Comparison of ENCODE assay signal across 15 mouse cellular contexts in the genomic region with DNA sequence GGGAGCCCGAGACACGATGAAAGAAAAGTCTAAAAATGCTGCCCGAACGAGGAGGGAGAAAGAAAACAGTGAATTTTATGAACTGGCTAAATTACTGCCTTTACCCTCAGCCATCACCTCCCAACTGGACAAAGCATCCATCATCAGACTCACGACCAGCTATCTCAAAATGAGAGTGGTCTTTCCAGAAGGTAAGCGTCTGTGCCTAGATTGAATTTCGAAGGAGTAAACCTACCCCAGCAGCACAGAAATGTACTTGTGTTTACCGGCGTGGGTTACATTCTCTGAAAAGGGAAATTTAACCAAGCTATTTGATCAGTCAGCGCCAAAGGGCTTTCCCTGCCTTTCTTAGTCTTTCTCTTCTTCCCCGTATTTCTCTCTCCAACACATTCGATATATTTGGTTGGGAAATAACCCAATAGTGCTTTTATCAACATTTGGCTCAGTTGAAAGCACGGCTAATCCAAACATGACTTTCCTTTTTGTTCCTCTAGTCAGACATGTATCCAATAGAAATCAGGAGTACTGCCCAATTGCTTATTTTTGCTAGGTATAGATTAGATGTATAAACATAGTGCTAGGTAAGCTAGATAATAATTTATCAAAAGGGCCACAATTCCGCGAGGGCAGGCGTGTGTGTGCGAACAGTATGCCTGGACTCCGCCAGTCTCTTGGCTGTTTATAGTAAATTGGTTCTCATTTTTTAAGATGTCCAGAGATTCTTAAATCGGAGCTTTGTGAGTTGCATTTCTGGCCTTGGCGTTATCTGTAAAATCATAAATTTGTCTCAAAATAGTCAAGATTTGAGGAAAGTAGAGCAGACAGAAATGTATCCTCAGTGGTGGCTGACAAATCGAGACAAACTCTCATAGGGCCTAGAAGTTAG. TPM values are rescaled to one million over a fixed set of nuclear protein-coding genes. Genes with fewer than 3 reads are reported as not detected.
DNase-seq lines count a peak whose midpoint lies in the region; ATAC-seq and TF ChIP-seq lines count a peak whose summit lies in the region.
"Had no signal": no experiment of that assay in that cellular context is flagged by ENCODE, and none has a peak within 500 bp of the region (broad histone marks: within the 10 kb centered on the region; RNA-seq: fewer than 3 reads in every experiment).

No protein-coding gene starts in this region.

- no peak for TF ChIP-seq EP300 in liver, postnatal 0 days (IDR thresholded peaks at IDR 0.05; ENCODE audit: low read depth)

- ATAC-seq in liver, postnatal 0 days, result no peak
- no peak for ATAC-seq in liver, embryonic 12.5 days
- no peak for ATAC-seq in forebrain, postnatal 0 days
- ATAC-seq in neural tube, embryonic 11.5 days (ENCODE audit: insufficient read depth, low FRiP score, low TSS enrichment), result no peak

- H3K36me3 ChIP-seq in liver, postnatal 0 days (replicated peaks; ENCODE audit: insufficient read depth, low read length), result no peaks in the 10 kb centered on the region
- H3K36me3 ChIP-seq in liver, embryonic 12.5 days, result no peaks in the 10 kb centered on the region
- H3K36me3 ChIP-seq in forebrain, postnatal 0 days (ENCODE audit: insufficient read depth), result no peaks in the 10 kb centered on the region
- no peaks in the 10 kb centered on the region for H3K36me3 ChIP-seq in neural tube, embryonic 11.5 days (ENCODE audit: control insufficient read depth, insufficient read depth, low read length)
- H3K36me3 ChIP-seq: G1E had no signal

- WGBS in liver, postnatal 0 days (ENCODE audit: insufficient replicate concordance), result 7% methylated on average over 21 of the region's 21 CpGs
- 7% methylated on average over 21 of the region's 21 CpGs for WGBS in liver, embryonic 12.5 days (ENCODE audit: insufficient replicate concordance)
- WGBS in forebrain, postnatal 0 days, result 5% methylated on average over 21 of the region's 21 CpGs
- WGBS in neural tube, embryonic 11.5 days, result 2% methylated on average over 21 of the region's 21 CpGs

- no peak for TF ChIP-seq CTCF in liver, postnatal 0 days (IDR thresholded peaks at IDR 0.05; ENCODE audit: low read depth)
- TF ChIP-seq CTCF in forebrain, postnatal 0 days (IDR thresholded peaks at IDR 0.05; ENCODE audit: low read depth), result no peak

- H3K4me3 ChIP-seq in liver, postnatal 0 days (ENCODE audit: low read depth, low read length), result no peak overlapping the region
- H3K4me3 ChIP-seq in liver, embryonic 12.5 days, result no peak overlapping the region
- H3K4me3 ChIP-seq in forebrain, postnatal 0 days (ENCODE audit: low read depth, low read length), result no peak overlapping the region
- H3K4me3 ChIP-seq in neural tube, embryonic 11.5 days (ENCODE audit: low read depth, low read length), result peak overlapping the region; percentile 40; the same call in 1 of the 2 replicates

- peaks cover 93% of the 10 kb centered on the region for H3K27me3 ChIP-seq in liver, postnatal 0 days (ENCODE audit: insufficient read depth, low read length)
- peaks cover 94% of the 10 kb centered on the region for H3K27me3 ChIP-seq in liver, embryonic 12.5 days (replicated peaks)
- peaks cover 62% of the 10 kb centered on the region for H3K27me3 ChIP-seq in forebrain, postnatal 0 days (ENCODE audit: insufficient read depth, low read length)
- H3K27me3 ChIP-seq in neural tube, embryonic 11.5 days (ENCODE audit: control insufficient read depth, insufficient read depth, low read length), result peaks cover 89% of the 10 kb centered on the region

- peak; percentile 13 for DNase-seq in liver, postnatal 0 days
- DNase-seq in embryo, embryonic 9.5 days (ENCODE audit: extremely low spot score), result peak; percentile 39
- DNase-seq in forebrain, postnatal 0 days, result peak; percentile 71
- DNase-seq in neural tube, embryonic 11.5 days (ENCODE audit: low spot score), result peak; percentile 30
- DNase-seq in adrenal gland, adult 8-10 months, result no peak
- DNase-seq in urinary bladder, postnatal 4 days (ENCODE audit: low spot score in 2 of 2), result no peak
- DNase-seq: adrenal gland, postnatal 14 days; heart, postnatal 4 days; thymus, postnatal 25 days had no signal

- no peaks in the 10 kb centered on the region for H3K9me3 ChIP-seq in liver, postnatal 0 days (ENCODE audit: low read length)
- no peaks in the 10 kb centered on the region for H3K9me3 ChIP-seq in liver, embryonic 12.5 days (replicated peaks)
- no peaks in the 10 kb centered on the region for H3K9me3 ChIP-seq in forebrain, postnatal 0 days (ENCODE audit: low read length)
- H3K9me3 ChIP-seq in neural tube, embryonic 11.5 days (ENCODE audit: control insufficient read depth, low read length), result no peaks in the 10 kb centered on the region
- H3K9me3 ChIP-seq: G1E had no signal

- no peak overlapping the region for H3K9ac ChIP-seq in liver, postnatal 0 days (replicated peaks)
- no peak overlapping the region for H3K9ac ChIP-seq in liver, embryonic 12.5 days
- no peak overlapping the region for H3K9ac ChIP-seq in forebrain, postnatal 0 days
- no peak overlapping the region for H3K9ac ChIP-seq in neural tube, embryonic 11.5 days (ENCODE audit: low read length)

- H3K4me2 ChIP-seq in liver, postnatal 0 days (ENCODE audit: low read depth, low read length), result no peak overlapping the region
- H3K4me2 ChIP-seq in liver, embryonic 12.5 days, result no peak overlapping the region
- no peak overlapping the region for H3K4me2 ChIP-seq in forebrain, postnatal 0 days (ENCODE audit: low read depth)
- no peak overlapping the region for H3K4me2 ChIP-seq in neural tube, embryonic 11.5 days (ENCODE audit: low read depth)

- peaks cover 8% of the 10 kb centered on the region for H3K4me1 ChIP-seq in liver, postnatal 0 days (ENCODE audit: insufficient read depth)
- peaks cover 14% of the 10 kb centered on the region for H3K4me1 ChIP-seq in liver, embryonic 12.5 days
- H3K4me1 ChIP-seq in forebrain, postnatal 0 days (ENCODE audit: insufficient read depth), result 0 out of 2 replicates have a peak, but pooled peaks cover 3% of the 10 kb centered on the region
- peaks cover 9% of the 10 kb centered on the region for H3K4me1 ChIP-seq in neural tube, embryonic 11.5 days (ENCODE audit: control insufficient read depth, insufficient read depth, low read length)

- no peak overlapping the region for H3K27ac ChIP-seq in liver, postnatal 0 days (ENCODE audit: low read depth)
- H3K27ac ChIP-seq in liver, embryonic 12.5 days, result no peak overlapping the region
- H3K27ac ChIP-seq in forebrain, postnatal 0 days (ENCODE audit: low read depth, low read length), result no peak overlapping the region
- H3K27ac ChIP-seq in neural tube, embryonic 11.5 days (ENCODE audit: low read depth, low read length), result no peak overlapping the region

RNA-seq across cellular contexts. Expression of a gene that starts 1.6 kb away (rescaled TPM):
- polyA plus RNA-seq in liver, postnatal 0 days (2015; fragmentation: Nextera tagmentation; extraction: Ambion mirVana), result not detected in 2 replicates
- 0.02 TPM in 1 of 2 replicates, not detected in the other for polyA plus RNA-seq in liver, embryonic 12.5 days (2016; fragmentation: Nextera tagmentation; extraction: Ambion mirVana)
- 2.6 and 8.4 TPM in 2 replicates for total RNA-seq in forebrain, postnatal 0 days (2014; rRNA removed)
- polyA plus RNA-seq in forebrain, postnatal 0 days (2015; fragmentation: Nextera tagmentation; extraction: Ambion mirVana), result 0.19 and 0.50 TPM in 2 replicates
- 3.4 and 3.9 TPM in 2 replicates for polyA plus RNA-seq in neural tube, embryonic 11.5 days (2014; fragmentation: Nextera tagmentation; extraction: Ambion mirVana)
- total RNA-seq in adrenal gland, adult 8-10 months (2022), result not detected
- total RNA-seq: adrenal gland, postnatal 14 days; heart, adult 18-20 months; heart, postnatal 4 days; layer of hippocampus, postnatal 25 days had no signal
- polyA plus RNA-seq: G1E; liver, embryonic 16.5 days; spleen, adult 2 months had no signal

Comparison
In these comparisons a context has a peak if more than half of its experiments do, and no peak if none do; other contexts are left out.
1. DNase-seq: peak in liver, postnatal 0 days (single experiment), embryo, embryonic 9.5 days (single experiment), forebrain, postnatal 0 days (single experiment) and neural tube, embryonic 11.5 days (single experiment); none in adrenal gland, adult 8-10 months (single experiment) and urinary bladder, postnatal 4 days (0 of 2).